Comparison of ENCODE assay signal across 18 mouse cellular contexts in genomic region chr7:134088548-134089347, GRCm38 (mm10).
"Had no signal": no experiment of that assay in that cellular context is flagged by ENCODE, and none has a peak within 500 bp of the region (broad histone marks: within the 10 kb centered on the region; RNA-seq: fewer than 3 reads in every experiment).

No protein-coding gene starts in this region.

- H3K4me3 ChIP-seq: layer of hippocampus, adult 2 months; limb, embryonic 10.5 days; limb, embryonic 13.5 days; liver, embryonic 13.5 days; neural tube, embryonic 13.5 days had no signal

- H3K4me2 ChIP-seq: limb, embryonic 13.5 days; liver, embryonic 13.5 days; midbrain, embryonic 11.5 days; neural tube, embryonic 13.5 days had no signal

- H3K4me1 ChIP-seq: liver, embryonic 13.5 days; neural tube, embryonic 13.5 days had no signal

- H3K9ac ChIP-seq: limb, embryonic 13.5 days; liver, embryonic 13.5 days; neural tube, embryonic 13.5 days had no signal

- H3K27me3 ChIP-seq: limb, embryonic 13.5 days; liver, embryonic 13.5 days; neural tube, embryonic 13.5 days had no signal

- H3K27ac ChIP-seq: kidney, postnatal 0 days; layer of hippocampus, adult 2 months; limb, embryonic 10.5 days; limb, embryonic 13.5 days; liver, embryonic 13.5 days; neural tube, embryonic 13.5 days had no signal

- H3K36me3 ChIP-seq: limb, embryonic 10.5 days; limb, embryonic 13.5 days; liver, embryonic 13.5 days; neural tube, embryonic 13.5 days had no signal

- H3K9me3 ChIP-seq: limb, embryonic 10.5 days; limb, embryonic 13.5 days; liver, embryonic 13.5 days; neural tube, embryonic 13.5 days had no signal

- DNase-seq: kidney, adult 18-20 months; kidney, adult 9 months; kidney, postnatal 25 days; layer of hippocampus, adult 9-11 months; liver, embryonic 13.5 days; lung, adult 2 months; lung, postnatal 14 days; lung, postnatal 4 days; midbrain, embryonic 14.5 days; right cerebral cortex, postnatal 25 days; thymus, adult 18-20 months; thymus, postnatal 36 days had no signal
